Mouse (Mus musculus): Measurements from ENCODE around the gene Parp6.
A peak's percentile ranks its signal among the peaks of the same experiment; 100 is the strongest.

Parp6 gene

GRCm38 (mm10) chr9:59687416-59688046 is 70.4 kb downstream of the Parp6 start:
- no peak for DNase-seq

- peak; percentile 32 for DNase-seq
Measured at GRCm38 (mm10) chr9:59691635-59692094, 74.6 kb downstream of the Parp6 start.

DNA sequence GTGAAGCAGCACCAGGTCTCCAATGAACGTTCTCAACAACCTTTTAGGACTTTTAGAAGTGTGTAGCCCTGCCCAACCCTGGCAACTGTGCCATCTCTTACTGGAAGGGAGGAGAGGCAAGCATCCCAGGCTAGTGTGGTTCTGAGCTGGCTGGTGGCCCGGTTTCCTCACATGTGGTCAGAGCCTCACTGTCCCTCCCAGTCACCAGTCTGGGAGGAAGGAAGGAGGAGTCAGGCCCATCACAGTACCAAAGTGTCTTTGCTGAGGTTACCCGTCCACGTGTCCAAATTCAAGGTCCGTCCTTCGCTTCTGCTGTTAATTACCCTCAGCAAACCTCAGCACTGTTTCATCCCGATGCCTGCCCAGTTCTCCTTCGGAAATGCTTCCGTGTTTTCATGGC is 75.1 kb downstream of the Parp6 start:
- no peak for DNase-seq

DNA sequence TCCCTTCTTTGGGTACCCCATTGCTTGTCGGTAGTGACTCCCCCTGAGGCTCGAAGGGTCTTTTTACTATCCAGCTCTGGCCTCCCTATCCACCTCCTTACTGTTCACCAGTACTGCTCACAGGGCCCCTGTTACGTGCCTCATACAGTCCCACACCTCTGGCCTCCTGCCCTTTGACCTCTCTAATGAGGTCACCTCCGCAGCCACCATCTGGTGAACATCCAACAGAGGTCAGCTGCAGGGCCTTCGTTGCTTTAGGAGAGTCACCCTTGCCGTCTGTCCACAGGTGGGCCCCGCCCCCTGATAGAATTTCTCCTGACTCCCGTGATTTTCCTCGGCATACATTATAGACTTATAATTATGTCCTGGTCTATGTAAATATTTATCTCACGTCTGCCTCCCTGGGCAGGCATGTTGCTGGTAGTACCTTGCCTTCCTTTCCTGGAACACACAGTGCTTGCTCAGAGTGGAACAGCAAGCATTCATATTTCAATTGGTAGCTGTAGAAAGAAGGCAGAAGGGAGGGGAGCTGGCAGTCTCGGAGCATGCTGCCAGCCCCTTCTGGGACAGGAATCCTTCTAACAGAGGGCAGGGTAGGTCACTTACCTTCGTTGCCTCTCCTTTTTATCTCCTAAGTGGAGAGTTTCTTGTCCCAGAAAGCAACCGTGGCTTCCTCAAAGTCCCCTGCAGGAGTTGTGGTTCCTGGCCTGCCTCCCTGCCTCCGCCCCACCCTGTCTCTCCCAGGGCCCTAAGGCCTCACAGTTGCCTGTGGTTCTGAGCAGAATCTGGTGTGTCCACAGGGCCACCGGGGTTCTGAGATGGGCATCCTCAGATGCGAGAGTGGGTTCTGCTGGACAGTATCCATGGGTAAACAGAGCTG is 77.7 kb downstream of the Parp6 start:
- DNase-seq: no peak

GRCm38 (mm10) chr9:59695451-59695813 is 78.3 kb downstream of the Parp6 start:
- no peak for DNase-seq

DNA sequence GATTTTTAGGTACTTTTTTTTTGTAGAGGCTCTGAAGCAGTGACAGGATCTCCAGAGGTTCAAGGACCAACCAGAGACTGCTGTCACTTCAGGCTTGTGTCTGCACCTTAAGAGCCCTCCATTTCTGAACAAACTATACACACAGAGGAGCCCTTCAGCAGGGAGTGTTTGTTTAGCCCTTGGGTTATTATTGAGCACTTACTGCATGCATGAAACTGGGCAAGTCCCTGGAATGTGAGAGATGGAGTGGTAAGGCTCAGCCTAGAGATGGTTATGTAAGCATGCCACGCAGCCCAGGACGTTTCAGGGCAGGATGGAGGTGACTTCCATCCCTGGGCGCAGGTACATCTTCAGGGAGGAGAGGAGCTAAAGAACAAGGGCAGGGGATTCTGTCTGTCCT is 79.3 kb downstream of the Parp6 start:
- no peak for DNase-seq
